Mouse (Mus musculus) MEL (cell line): ENCODE results near the gene Zbtb43. TPM values are rescaled to one million over a fixed set of nuclear protein-coding genes. Genes with fewer than 3 reads are reported as not detected.

Experiments used
- DNase-seq: peaks from one replicate; pipeline ENCODE4 v3.0.0; 2011; ENCODE audit warnings: low read depth, low spot score
- H3K27ac ChIP-seq: 2 replicates; pipeline ENCODE4 v1.5.1; 2012; ENCODE audit warnings: low read depth, mild to moderate bottlenecking, control low read depth, low read length, moderate library complexity; ENCODE audit not compliant: control insufficient read depth
- H3K27me3 ChIP-seq, 2 experiments: fragments of 150-350 bp in 1 of 2; sonication (generic) in 1 of 2; 2 replicates each; pipeline ENCODE4 v1.6.1; 2012; ENCODE audit warnings: low read length in 2 of 2, mild to moderate bottlenecking in 2 of 2, improper control_type of control experiment in 1 of 2, moderate library complexity in 1 of 2; ENCODE audit not compliant: insufficient read depth in 2 of 2, control insufficient read depth in 1 of 2
- H3K36me3 ChIP-seq, 2 experiments: 2 replicates each; pipeline ENCODE4 v1.6.1; 2012 to 2014; ENCODE audit warnings: low read length in 2 of 2, improper control_type of control experiment in 1 of 2, inconsistent platforms in 1 of 2, mild to moderate bottlenecking in 1 of 2; ENCODE audit not compliant: insufficient read depth in 2 of 2, control insufficient read depth in 1 of 2
- H3K4me1 ChIP-seq, 2 experiments: fragments of 150-350 bp in 1 of 2; sonication (generic) in 1 of 2; 2 replicates each; pipeline ENCODE4 v1.6.1; 2012; ENCODE audit warnings: low read length in 2 of 2, improper control_type of control experiment in 1 of 2, mild to moderate bottlenecking in 1 of 2; ENCODE audit not compliant: insufficient read depth in 2 of 2, control insufficient read depth in 1 of 2
- H3K4me3 ChIP-seq, 2 experiments: fragments of 150-350 bp in 1 of 2; sonication (generic) in 1 of 2; 2 replicates each; pipeline ENCODE4 v1.5.1; 2012; ENCODE audit warnings: low read depth in 2 of 2, low read length in 2 of 2, mild to moderate bottlenecking in 2 of 2, moderate library complexity in 2 of 2, control low read depth in 1 of 2, improper control_type of control experiment in 1 of 2; ENCODE audit not compliant: control insufficient read depth in 1 of 2, insufficient read depth in 1 of 2
- H3K79me2 ChIP-seq: 2 replicates; pipeline ENCODE4 v1.6.1; 2012; ENCODE audit warnings: mild to moderate bottlenecking, low read length, moderate library complexity; ENCODE audit not compliant: control insufficient read depth, poor library complexity, insufficient read depth
- H3K9ac ChIP-seq: 2 replicates; pipeline ENCODE4 v1.6.1; 2012; ENCODE audit warnings: low read depth, mild to moderate bottlenecking, control low read depth, low read length, moderate library complexity; ENCODE audit not compliant: control insufficient read depth, poor library complexity, severe bottlenecking
- H3K9me3 ChIP-seq: fragments of 150-350 bp; sonication (generic); replicated peaks from 2 replicates; pipeline ENCODE4 v1.6.1; 2012; ENCODE audit warnings: mild to moderate bottlenecking, low read length, improper control_type of control experiment, moderate library complexity; ENCODE audit not compliant: insufficient read depth
- BHLHE40 ChIP-seq: IDR thresholded peaks from 2 replicates; pipeline ENCODE4 v1.6.1; 2012; ENCODE audit warnings: low read depth, mild to moderate bottlenecking, inconsistent platforms, low read length, improper control_type of control experiment, borderline replicate concordance
- CHD1 ChIP-seq: IDR thresholded peaks from 2 replicates; pipeline ENCODE4 v1.6.1; 2012; ENCODE audit warnings: low read depth, mild to moderate bottlenecking, inconsistent platforms, low read length, improper control_type of control experiment
- CHD2 ChIP-seq: IDR thresholded peaks from 2 replicates; pipeline ENCODE4 v1.6.1; 2011; ENCODE audit warnings: low read length, improper control_type of control experiment
- CTCF ChIP-seq, 3 experiments: IDR thresholded peaks in 2 of 3; conservative IDR thresholded peaks in 1 of 3; 2 replicates each; pipeline ENCODE4 v1.5.1; 2011 to 2012; ENCODE audit warnings: low read length in 3 of 3, low read depth in 2 of 3, mild to moderate bottlenecking in 2 of 3, improper control_type of control experiment in 1 of 3, inconsistent platforms in 1 of 3, mixed read lengths in 1 of 3, moderate library complexity in 1 of 3; ENCODE audit not compliant: control insufficient read depth in 1 of 3, insufficient read depth in 1 of 3, poor library complexity in 1 of 3, severe bottlenecking in 1 of 3
- EP300 ChIP-seq, 2 experiments: IDR thresholded peaks; 2 replicates each; pipeline ENCODE4 v1.6.1; 2011; ENCODE audit warnings: improper control_type of control experiment in 2 of 2, low read length in 2 of 2, low read depth in 1 of 2, mild to moderate bottlenecking in 1 of 2
- GATA1 ChIP-seq: IDR thresholded peaks from 2 replicates; pipeline ENCODE4 v1.6.1; 2011; ENCODE audit warnings: low read depth, low read length, improper control_type of control experiment
- HCFC1 ChIP-seq: IDR thresholded peaks from 2 replicates; pipeline ENCODE4 v1.6.1; 2012; ENCODE audit warnings: low read depth, mild to moderate bottlenecking, inconsistent platforms, low read length, improper control_type of control experiment, moderate library complexity
- KAT2A ChIP-seq: conservative IDR thresholded peaks from 2 replicates; pipeline ENCODE4 v1.6.1; 2012; ENCODE audit warnings: low read depth, low read length, improper control_type of control experiment, inconsistent platforms
- MAFK ChIP-seq: IDR thresholded peaks from 2 replicates; pipeline ENCODE4 v1.6.1; 2011; ENCODE audit warnings: low read depth, mild to moderate bottlenecking, low read length, improper control_type of control experiment, borderline replicate concordance
- MAZ ChIP-seq: IDR thresholded peaks from 2 replicates; pipeline ENCODE4 v1.6.1; 2012; ENCODE audit warnings: low read depth, mild to moderate bottlenecking, inconsistent platforms, low read length, improper control_type of control experiment
- MXI1 ChIP-seq: IDR thresholded peaks from 2 replicates; pipeline ENCODE4 v1.6.1; 2011; ENCODE audit warnings: mild to moderate bottlenecking, low read depth, low read length, improper control_type of control experiment
- MYC ChIP-seq: IDR thresholded peaks from 2 replicates; pipeline ENCODE4 v1.6.1; 2011; ENCODE audit warnings: low read depth, mild to moderate bottlenecking, low read length, improper control_type of control experiment, moderate library complexity
- NRF1 ChIP-seq: IDR thresholded peaks from 2 replicates; pipeline ENCODE4 v1.6.1; 2014; ENCODE audit warnings: low read depth, mild to moderate bottlenecking, inconsistent platforms, low read length, improper control_type of control experiment, moderate library complexity; ENCODE audit not compliant: poor library complexity, insufficient read depth, severe bottlenecking
- POLR2AphosphoS2 ChIP-seq: IDR thresholded peaks from 2 replicates; pipeline ENCODE4 v1.6.1; 2011; ENCODE audit warnings: low read length, improper control_type of control experiment
- RAD21 ChIP-seq: IDR thresholded peaks from 2 replicates; pipeline ENCODE4 v1.6.1; 2011; ENCODE audit warnings: mild to moderate bottlenecking, low read depth, low read length, improper control_type of control experiment
- RCOR1 ChIP-seq: IDR thresholded peaks from 2 replicates; pipeline ENCODE4 v1.6.1; 2012; ENCODE audit warnings: low read depth, mild to moderate bottlenecking, inconsistent platforms, low read length, improper control_type of control experiment
- SMC3 ChIP-seq: IDR thresholded peaks from 2 replicates; pipeline ENCODE4 v1.6.1; 2011; ENCODE audit warnings: low read depth, low read length, improper control_type of control experiment
- TCF12 ChIP-seq: IDR thresholded peaks from 2 replicates; pipeline ENCODE4 v1.6.1; 2014; ENCODE audit warnings: low read depth, mild to moderate bottlenecking, inconsistent platforms, low read length, improper control_type of control experiment, moderate library complexity
- ZC3H11A ChIP-seq: IDR thresholded peaks from 2 replicates; pipeline ENCODE4 v1.6.1; 2012; ENCODE audit warnings: low read depth, mild to moderate bottlenecking, inconsistent platforms, low read length, improper control_type of control experiment
- polyA plus RNA-seq, 2 experiments: library from polyadenylated mRNA; stranded (reverse) in 1 of 2; unstranded in 1 of 2; fragments of >175 nt in 1 of 2; fragments of >200 nt in 1 of 2; gene quantifications; 2 replicates each; pipeline versions ENCODE4 v1.2.1 to v1.2.4; 2012; ENCODE audit warnings: low replicate concordance in 2 of 2, low read depth in 1 of 2; ENCODE audit not compliant: insufficient read length in 2 of 2, insufficient read depth in 1 of 2, missing spikeins in 1 of 2
- total RNA-seq: library from RNA; depleted of rRNA; stranded (reverse); fragments of 300-350 nt; gene quantifications from 2 replicates; pipeline ENCODE4 v1.2.3, GENCODE M21; 2012

Zbtb43 gene
- total and polyA plus RNA-seq, 3 experiments, result 15.5 to 17.7 TPM; not detected in 1

DNA sequence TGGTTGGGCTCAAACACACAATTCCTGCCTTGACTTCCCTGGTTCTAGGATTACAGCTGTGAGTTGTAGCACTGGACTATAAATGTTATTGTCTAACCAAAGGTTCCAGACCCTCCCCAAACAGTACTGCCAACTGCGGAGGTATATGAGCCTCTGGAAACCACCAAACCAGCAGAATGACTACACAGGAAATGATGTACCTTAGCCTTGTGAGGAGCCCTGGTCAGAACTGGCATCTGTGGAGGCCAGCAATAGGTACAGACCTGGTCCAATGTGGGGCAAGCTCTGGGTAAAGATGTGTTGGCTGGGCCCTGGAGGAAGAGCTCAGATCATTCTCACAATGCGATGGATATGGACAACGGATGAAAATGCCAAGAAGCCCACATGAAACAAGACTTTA lies 23.7 kb upstream of the Zbtb43 start:
- H3K36me3 ChIP-seq, result no peaks in the 10 kb centered on the region
- TF ChIP-seq MAZ (no peak), KAT2A (no peak), BHLHE40 (no peak), ZC3H11A (no peak), CHD2 (no peak), POLR2AphosphoS2 (no peak), CTCF (IDR thresholded peaks at IDR 0.05 in 2 of 3, conservative IDR thresholded peaks at IDR 0.05 in 1 of 3; ENCODE audit: control insufficient read depth in 1 of 3, insufficient read depth in 1 of 3, low read depth in 2 of 3, low read length in 3 of 3, poor library complexity in 1 of 3, severe bottlenecking in 1 of 3) (no peak), NRF1 (no peak), MAFK (no peak), SMC3 (no peak), MYC (no peak), RCOR1 (no peak), TCF12 (no peak), MXI1 (no peak)
- no peaks in the 10 kb centered on the region for H3K27me3 ChIP-seq
- no peaks in the 10 kb centered on the region for H3K79me2 ChIP-seq
- H3K9ac ChIP-seq, result no peak overlapping the region
- H3K4me3 ChIP-seq, result no peak overlapping the region
- DNase-seq, result no peak
- no peaks in the 10 kb centered on the region for H3K9me3 ChIP-seq
- no peak overlapping the region for H3K27ac ChIP-seq
- no peaks in the 10 kb centered on the region for H3K4me1 ChIP-seq

- H3K79me2 ChIP-seq, result no peaks in the 10 kb centered on the region
- no peaks in the 10 kb centered on the region for H3K9me3 ChIP-seq
- no peak overlapping the region for H3K27ac ChIP-seq
- TF ChIP-seq CHD2 (no peak), CTCF (IDR thresholded peaks at IDR 0.05 in 2 of 3, conservative IDR thresholded peaks at IDR 0.05 in 1 of 3; ENCODE audit: control insufficient read depth in 1 of 3, insufficient read depth in 1 of 3, low read depth in 2 of 3, low read length in 3 of 3, poor library complexity in 1 of 3, severe bottlenecking in 1 of 3) (peak; percentile 58 to 66 (median 63)), RAD21 (peak; percentile 10), SMC3 (peak; percentile 39; the same call in 1 of the 2 replicates)
- peaks cover 0 to 2% of the 10 kb centered on the region in 2 experiments; a peak in 1 of 4 replicates for H3K27me3 ChIP-seq
- DNase-seq, result peak; percentile 55
- H3K4me3 ChIP-seq, result no peak overlapping the region
- H3K9ac ChIP-seq, result no peak overlapping the region
- H3K4me1 ChIP-seq, result no peaks in the 10 kb centered on the region
- no peaks in the 10 kb centered on the region for H3K36me3 ChIP-seq
These were observed 21.2 kb upstream of the Zbtb43 start for GRCm38 (mm10) chr2:33489565-33489964.

- DNase-seq, result no peak
- H3K27ac ChIP-seq, result no peak overlapping the region
- H3K4me1 ChIP-seq, result no peaks in the 10 kb centered on the region
- H3K27me3 ChIP-seq, result peaks cover 2 to 8% of the 10 kb centered on the region in 2 experiments; a peak in 2 of 4 replicates
- H3K9me3 ChIP-seq, result no peaks in the 10 kb centered on the region
- H3K79me2 ChIP-seq, result no peaks in the 10 kb centered on the region
- H3K4me3 ChIP-seq, result no peak overlapping the region
- no peak overlapping the region for H3K9ac ChIP-seq
- TF ChIP-seq CHD1, result no peak
- TF ChIP-seq EP300 (IDR thresholded peaks at IDR 0.05; ENCODE audit: low read depth in 1 of 2, low read length in 2 of 2), result no peak
- TF ChIP-seq HCFC1, result no peak
- TF ChIP-seq MAZ, result no peak
- TF ChIP-seq GATA1, result no peak
- TF ChIP-seq SMC3, result no peak
- no peaks in the 10 kb centered on the region for H3K36me3 ChIP-seq
These were observed 19.0 kb upstream of the Zbtb43 start for GRCm38 (mm10) chr2:33487332-33487731.
